Mouse (Mus musculus): ENCODE results near the gene Scfd2.

DNA sequence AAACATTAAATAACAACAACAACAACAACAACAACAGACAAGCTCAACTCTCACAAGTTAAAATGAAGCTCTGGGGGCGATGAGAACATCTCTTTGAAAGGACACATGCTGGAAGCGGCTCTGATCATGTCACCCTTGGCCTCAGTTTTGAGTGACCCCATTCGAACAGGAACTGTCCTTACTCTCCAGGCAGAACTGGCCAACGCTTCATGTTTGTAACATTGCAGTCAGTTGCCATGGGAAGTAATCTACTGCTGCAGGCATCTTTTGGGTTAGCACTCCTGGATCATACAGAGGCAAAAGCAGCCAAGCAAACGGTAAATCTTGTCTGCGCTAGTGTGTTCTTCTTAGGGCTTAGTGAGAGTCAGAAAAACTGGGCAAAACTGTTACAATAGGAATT, 219.7 kb downstream of the Scfd2 start:
- no peak for TF ChIP-seq CTCF (IDR thresholded peaks at IDR 0.05; ENCODE audit: insufficient read depth, low read length)
- no peak for TF ChIP-seq POLR2A (IDR thresholded peaks at IDR 0.05; ENCODE audit: borderline replicate concordance, extremely low read depth, low read depth, low read length)
